Mouse (Mus musculus) gastrocnemius, adult 2 months (tissue): ENCODE measurements at regions not wholly inside any gene's neighbourhood (a gene's known extent, or its start where the extent isn't known, plus 50 kb on each side); places are given as distances from the start of the nearest gene placed in this dataset.

Experiments used
- DNase-seq: peaks from one replicate; pipeline ENCODE4 v3.0.0; 2022
- H3K27ac ChIP-seq: fragments of 200-600 bp; 2 replicates; pipeline ENCODE4 v1.8.1; 2022; ENCODE audit warnings: mild to moderate bottlenecking
- H3K4me3 ChIP-seq: fragments of 200-600 bp; 2 replicates; pipeline ENCODE4 v1.8.1; 2022; ENCODE audit warnings: mild to moderate bottlenecking, moderate library complexity
- CTCF ChIP-seq: fragments of 200-600 bp; IDR thresholded peaks from 2 replicates; pipeline ENCODE4 v1.8.1; 2022; ENCODE audit warnings: antibody characterized with exemption, mild to moderate bottlenecking, moderate library complexity
- intact Hi-C: fragments of 180-260 bp; cut with DNase I; formaldehyde crosslinking; loops from one replicate; pipeline ENCODE4 v1.15.1; 2025

DNA sequence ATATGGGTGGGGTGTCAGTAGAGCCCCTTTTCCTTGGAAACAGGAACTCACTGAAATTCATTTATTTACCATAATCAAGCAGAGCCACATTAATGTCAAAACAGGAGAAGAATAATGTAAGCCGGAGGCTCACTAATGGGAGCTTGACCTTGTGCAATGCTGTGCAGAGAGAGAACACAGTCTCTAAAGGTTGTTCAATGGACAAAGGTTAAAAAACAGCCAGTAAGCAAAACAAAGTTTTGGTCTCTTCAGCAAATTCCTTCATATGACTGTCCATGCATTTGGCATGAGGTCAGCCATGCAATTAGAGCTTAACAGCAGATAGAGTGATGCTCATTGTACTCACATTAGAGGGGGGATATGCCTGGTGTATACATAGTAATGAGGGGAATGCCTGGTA is 113.1 kb downstream of the Tsen15 start:
- intact Hi-C loops, result no loop called here
- TF ChIP-seq CTCF, result no peak
- DNase-seq, result no peak
- no peak overlapping the region for H3K27ac ChIP-seq
- H3K4me3 ChIP-seq, result no peak overlapping the region

DNA sequence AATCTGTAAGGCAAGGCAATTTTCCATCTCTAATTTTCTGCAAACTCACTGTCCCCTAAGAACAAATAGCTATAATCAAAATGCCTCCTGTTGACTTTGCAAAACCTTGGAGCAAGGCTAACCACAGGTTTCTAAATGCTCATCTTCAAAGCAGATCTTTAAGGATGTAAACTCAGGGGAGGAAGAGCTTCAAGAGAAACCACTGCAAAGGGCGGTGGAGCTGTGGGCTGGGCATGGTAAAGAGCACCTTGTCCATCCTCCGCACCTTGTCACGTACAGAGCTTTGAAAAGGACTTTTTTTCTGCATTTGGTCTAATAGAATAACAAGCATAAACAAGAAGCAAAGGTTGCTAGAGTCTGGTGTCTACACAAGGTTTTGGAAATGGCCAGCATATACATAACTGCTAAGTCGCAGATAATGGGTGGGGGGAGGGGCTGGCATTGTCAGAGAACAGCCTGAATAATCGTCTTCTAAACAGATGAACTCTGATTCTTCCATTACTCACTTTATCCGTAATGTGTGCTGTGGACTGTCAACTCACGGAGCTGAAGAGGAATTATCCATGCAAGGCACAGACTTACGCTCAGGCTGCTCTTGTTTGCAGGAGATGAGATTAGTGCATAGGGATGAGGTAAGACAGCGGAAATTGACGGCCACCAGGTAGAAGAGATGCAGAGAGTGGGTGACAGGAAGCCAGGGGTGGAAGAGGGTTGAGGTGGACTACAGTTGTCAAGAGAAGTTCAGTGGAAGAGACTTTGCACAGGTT is 116.4 kb downstream of the Tsen15 start:
- no peak for DNase-seq
- Histone ChIP-seq H3K4me3 (no peak overlapping the region), H3K27ac (no peak overlapping the region)
- intact Hi-C loops, result no loop called here
- no peak for TF ChIP-seq CTCF

DNA sequence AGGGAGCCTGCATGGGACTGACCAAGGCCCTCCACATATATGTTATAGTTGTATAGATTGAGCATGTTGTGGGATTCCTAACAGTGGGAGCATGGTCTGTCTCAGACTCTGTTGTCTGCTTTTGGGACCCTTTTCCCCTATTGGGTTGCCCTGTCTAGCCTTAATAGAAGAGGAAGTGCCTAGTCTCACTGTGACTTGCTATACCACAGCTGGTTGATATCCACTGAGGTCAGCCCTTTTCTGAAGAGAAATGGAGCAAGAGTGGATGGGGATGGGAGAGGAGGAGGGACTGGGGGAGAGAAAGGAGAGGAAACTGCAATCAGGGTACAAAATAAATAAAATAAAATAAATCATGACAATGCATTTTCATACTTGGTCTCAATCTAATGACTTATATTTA is 120.1 kb downstream of the Tsen15 start:
- Histone ChIP-seq H3K4me3 (no peak overlapping the region), H3K27ac (no peak overlapping the region)
- DNase-seq, result no peak
- no peak for TF ChIP-seq CTCF
- intact Hi-C loops, result no loop called here

GRCm38 (mm10) chr1:152264981-152265380 is 121.5 kb downstream of the Tsen15 start:
- intact Hi-C loops, result no loop called here
- no peak for TF ChIP-seq CTCF
- DNase-seq, result no peak
- no peak overlapping the region for H3K4me3 ChIP-seq
- H3K27ac ChIP-seq, result no peak overlapping the region

DNA sequence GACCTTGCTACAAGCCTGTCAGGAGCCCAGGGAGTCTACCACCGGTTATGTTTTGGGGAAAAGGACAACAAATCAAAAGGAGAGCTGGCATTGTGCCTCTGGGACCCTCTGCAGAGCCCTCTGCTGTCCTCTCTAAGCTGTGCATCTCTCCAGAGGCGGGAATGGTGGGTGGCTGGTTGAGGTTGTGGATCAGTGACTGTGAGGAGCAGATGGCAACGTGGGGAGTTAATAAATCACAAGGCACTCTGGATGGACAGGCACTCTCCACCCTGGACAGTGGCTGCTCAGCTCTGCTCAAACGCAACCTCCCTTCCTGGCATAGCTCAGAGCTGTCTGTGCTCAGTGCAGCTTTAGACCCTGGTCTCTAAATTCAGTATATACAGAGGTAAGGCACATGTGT is 125.0 kb downstream of the Tsen15 start:
- intact Hi-C loops, result no loop called here
- Histone ChIP-seq H3K27ac (no peak overlapping the region), H3K4me3 (no peak overlapping the region)
- DNase-seq, result no peak
- TF ChIP-seq CTCF, result no peak

DNA sequence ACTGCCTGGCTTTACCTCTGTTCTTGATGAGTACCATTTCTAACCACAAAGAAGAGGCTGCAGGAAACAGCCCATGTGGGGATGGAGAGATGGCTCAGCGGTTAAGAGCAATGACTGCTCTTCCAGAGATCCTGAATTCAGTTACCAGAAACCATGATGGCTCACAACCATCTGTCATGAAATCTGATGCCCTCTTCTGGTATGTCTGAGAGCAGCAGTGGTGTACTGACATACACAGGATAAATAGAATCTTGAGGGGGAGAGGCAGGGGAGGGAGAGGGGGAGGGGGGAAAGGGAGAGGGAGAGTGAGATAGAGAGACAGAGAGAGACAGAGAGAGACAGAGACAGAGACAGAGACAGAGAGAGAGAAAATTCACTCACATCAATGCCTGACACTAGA is 125.5 kb downstream of the Tsen15 start:
- DNase-seq, result no peak
- no peak overlapping the region for H3K4me3 ChIP-seq
- no peak overlapping the region for H3K27ac ChIP-seq
- intact Hi-C loops, result no loop called here
- peak; percentile 24 for TF ChIP-seq CTCF

- TF ChIP-seq CTCF, result no peak
- DNase-seq, result no peak
- intact Hi-C loops, result no loop called here
- Histone ChIP-seq H3K4me3 (no peak overlapping the region), H3K27ac (no peak overlapping the region)
These were observed 128.2 kb downstream of the Tsen15 start for GRCm38 (mm10) chr1:152258258-152258657.

DNA sequence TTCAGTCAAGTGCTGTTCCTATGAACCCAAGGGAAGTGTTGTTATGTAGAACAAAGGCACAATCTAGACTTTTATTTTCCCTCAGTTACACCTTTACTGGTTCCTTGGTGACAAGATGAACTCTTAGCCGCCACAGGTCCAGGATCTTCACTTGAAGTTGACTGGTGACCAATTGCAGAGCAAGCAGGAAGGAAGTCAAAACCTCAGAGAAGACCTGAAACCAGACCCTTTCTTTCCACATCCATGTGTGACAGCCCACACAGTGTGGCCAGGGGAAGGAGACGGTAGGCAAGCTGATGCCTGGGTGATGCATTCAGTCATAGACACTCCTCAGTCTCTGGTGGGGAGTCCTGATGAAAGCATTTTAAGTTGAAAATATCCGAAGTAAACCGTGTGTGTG is 132.6 kb downstream of the Tsen15 start:
- no peak for TF ChIP-seq CTCF
- H3K27ac ChIP-seq, result no peak overlapping the region
- no peak overlapping the region for H3K4me3 ChIP-seq
- no peak for DNase-seq
- intact Hi-C loops, result no loop called here

DNA sequence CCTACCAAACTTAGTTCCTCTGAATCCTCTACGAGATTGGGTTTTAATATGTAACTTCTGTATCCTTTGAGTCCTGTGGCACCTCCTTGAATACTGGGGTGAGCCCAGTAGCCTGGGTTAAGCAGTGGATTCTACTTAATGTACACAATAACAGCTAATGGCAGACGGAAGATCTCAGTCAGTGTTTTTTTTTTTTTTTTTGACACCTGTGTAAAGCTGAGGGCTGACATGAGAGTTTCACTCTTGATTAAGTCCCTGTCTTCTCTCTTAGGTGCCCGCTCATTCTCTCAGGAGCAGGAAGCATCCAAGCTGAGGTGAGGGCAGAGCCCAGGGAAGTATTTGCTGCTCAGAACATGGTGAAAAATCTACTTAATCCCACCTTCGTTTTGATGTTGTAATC is 133.0 kb downstream of the Tsen15 start:
- DNase-seq, result no peak
- H3K27ac ChIP-seq, result no peak overlapping the region
- H3K4me3 ChIP-seq, result no peak overlapping the region
- intact Hi-C loops, result no loop called here
- no peak for TF ChIP-seq CTCF

DNA sequence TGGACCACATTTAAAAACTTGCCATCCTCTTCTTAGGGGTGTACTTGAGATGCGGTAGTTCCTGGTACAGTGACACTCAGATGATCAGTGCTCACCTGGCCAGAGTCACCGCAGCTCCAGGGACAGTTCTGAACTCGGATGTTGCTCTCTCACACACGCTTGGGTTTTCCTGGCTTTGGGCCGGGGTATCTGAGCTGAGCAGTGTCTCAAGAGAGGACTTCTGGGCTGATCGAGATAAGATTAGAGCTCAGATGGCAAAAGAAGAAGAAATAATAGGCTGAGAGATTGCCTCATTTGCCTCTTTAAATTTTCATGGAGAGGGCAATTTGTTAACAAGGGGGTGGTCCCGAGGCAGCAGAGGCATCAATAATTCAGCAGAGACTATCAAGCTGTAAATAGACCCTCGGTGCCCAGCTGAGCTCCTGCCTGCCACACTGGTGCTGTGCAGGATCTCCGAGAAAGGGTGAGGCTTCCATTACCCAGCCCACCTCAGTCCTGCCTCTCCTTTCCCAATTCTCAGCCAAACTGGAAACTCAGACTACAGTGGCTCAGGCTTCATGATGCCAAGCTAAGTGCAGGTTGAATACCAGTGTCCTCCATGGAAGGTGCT is 133.7 kb downstream of the Tsen15 start:
- no peak for TF ChIP-seq CTCF
- no peak for DNase-seq
- intact Hi-C loops, result no loop called here

DNA sequence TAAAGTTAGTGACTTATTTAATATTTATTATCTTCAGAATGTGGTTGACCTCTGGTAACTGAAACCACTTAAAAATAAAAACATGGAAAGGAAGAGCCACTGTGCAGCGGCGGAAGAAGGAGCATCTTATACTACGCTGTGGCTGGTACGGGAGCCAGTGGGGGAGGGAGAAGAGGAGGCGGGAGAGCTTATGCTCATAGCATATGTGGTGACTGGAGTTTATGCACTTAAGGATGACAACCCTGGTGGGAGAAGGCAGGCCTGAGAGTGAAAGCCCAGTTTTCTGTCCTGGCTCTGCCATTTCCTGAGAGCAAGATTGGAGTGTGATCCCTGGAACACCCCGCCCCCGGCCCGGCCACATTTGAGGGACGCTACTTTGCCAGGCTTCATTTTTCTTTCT is 145.5 kb downstream of the Tsen15 start:
- intact Hi-C loops, result no loop called here
- no peak overlapping the region for H3K27ac ChIP-seq

More for the DNA sequence above, 133.7 kb downstream of the Tsen15 start:
- Histone ChIP-seq H3K4me3 (no peak overlapping the region), H3K27ac (no peak overlapping the region)

DNA sequence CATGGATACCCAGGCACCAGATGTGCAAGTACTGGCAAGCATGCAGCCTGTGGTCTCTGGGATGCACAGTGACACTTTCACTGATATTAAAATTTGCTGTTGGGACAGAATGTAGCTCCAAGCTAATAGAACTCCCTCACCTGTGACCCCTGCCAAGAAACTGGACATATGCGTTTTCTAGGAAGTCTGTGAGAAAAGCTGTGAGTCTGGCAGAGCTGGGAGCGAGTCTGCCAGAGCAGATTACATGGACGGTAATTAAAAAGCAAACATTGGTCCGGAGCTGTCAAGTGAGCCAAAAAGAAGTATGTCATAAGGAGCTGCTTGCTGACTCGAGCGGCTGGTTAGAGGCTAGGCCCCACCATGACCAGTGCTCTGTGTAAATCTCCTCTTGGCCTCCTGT is 147.1 kb downstream of the Tsen15 start:
- Histone ChIP-seq H3K27ac (no peak overlapping the region), H3K4me3 (no peak overlapping the region)
- no peak for TF ChIP-seq CTCF
- no peak for DNase-seq
- intact Hi-C loops, result no loop called here

More for the DNA sequence above, 145.5 kb downstream of the Tsen15 start:
- no peak for DNase-seq
- no peak overlapping the region for H3K4me3 ChIP-seq
- no peak for TF ChIP-seq CTCF

DNA sequence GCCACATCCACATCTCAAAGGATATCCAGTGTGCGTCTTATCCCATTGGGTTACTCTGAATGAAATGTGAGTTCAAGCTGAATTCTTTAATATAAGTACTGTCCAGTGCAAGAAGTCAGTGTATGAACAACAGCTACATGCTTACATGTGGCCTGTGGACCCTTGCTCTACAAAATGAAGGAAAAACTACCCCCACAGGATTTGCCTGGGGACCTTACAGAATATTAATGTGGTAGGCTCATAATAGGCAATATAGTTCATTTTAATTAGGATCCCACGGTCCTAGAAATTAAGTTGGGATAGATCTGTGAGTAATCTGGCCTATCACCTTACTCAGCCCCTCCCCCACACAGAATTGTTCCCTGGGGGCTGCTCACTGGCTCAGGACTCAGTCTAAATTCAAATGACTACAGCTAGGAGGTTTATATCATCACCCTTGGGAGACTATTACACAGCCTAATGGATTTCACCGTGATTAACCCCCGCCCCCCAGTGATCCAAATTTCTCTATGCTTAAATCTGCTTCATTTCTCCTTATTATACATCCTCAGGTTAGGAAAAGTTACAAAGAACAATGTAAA is 145.4 kb upstream of the 1700025G04Rik start:
- Histone ChIP-seq H3K4me3 (no peak overlapping the region), H3K27ac (no peak overlapping the region)
- intact Hi-C loops, result no loop called here
- no peak for DNase-seq
- no peak for TF ChIP-seq CTCF

- TF ChIP-seq CTCF, result no peak
- Histone ChIP-seq H3K4me3 (no peak overlapping the region), H3K27ac (no peak overlapping the region)
- intact Hi-C loops, result no loop called here
- no peak for DNase-seq
These were observed 144.8 kb upstream of the 1700025G04Rik start for GRCm38 (mm10) chr1:152234716-152235115.
